26 mouse cellular contexts compared by ENCODE assay signal in genomic region chr12:104902392-104903053, GRCm38 (mm10). TPM values are rescaled to one million over a fixed set of nuclear protein-coding genes. Genes with fewer than 3 reads are reported as not detected.
DNase-seq lines count a peak whose midpoint lies in the region; ATAC-seq and TF ChIP-seq lines count a peak whose summit lies in the region.
"Had no signal": no experiment of that assay in that cellular context is flagged by ENCODE, and none has a peak within 500 bp of the region (broad histone marks: within the 10 kb centered on the region; RNA-seq: fewer than 3 reads in every experiment).

No protein-coding gene starts in this region.

- no peaks in the 10 kb centered on the region for H3K36me3 ChIP-seq in forebrain, embryonic 15.5 days
- H3K36me3 ChIP-seq in forebrain, embryonic 11.5 days (ENCODE audit: control insufficient read depth, insufficient read depth, low read length): no peaks in the 10 kb centered on the region
- no peaks in the 10 kb centered on the region for H3K36me3 ChIP-seq in midbrain, embryonic 10.5 days
- no peaks in the 10 kb centered on the region for H3K36me3 ChIP-seq in midbrain, embryonic 14.5 days (ENCODE audit: control insufficient read depth, insufficient read depth, low read length)
- no peaks in the 10 kb centered on the region for H3K36me3 ChIP-seq in kidney, adult 2 months (ENCODE audit: control insufficient read depth, insufficient read depth, low read length)
- H3K36me3 ChIP-seq: embryonic facial prominence, embryonic 13.5 days; hindbrain, embryonic 15.5 days; liver, embryonic 12.5 days; midbrain, embryonic 13.5 days had no signal

- H3K9ac ChIP-seq in forebrain, embryonic 15.5 days (replicated peaks): no peak overlapping the region
- H3K9ac ChIP-seq in forebrain, embryonic 11.5 days (ENCODE audit: low read length): no peak overlapping the region
- no peak overlapping the region for H3K9ac ChIP-seq in midbrain, embryonic 14.5 days (replicated peaks; ENCODE audit: low read length)
- H3K9ac ChIP-seq: embryonic facial prominence, embryonic 13.5 days; hindbrain, embryonic 15.5 days; liver, embryonic 12.5 days; liver, postnatal 0 days; midbrain, embryonic 13.5 days had no signal

- WGBS in forebrain, embryonic 15.5 days: 71% methylated on average over 13 of the region's 13 CpGs
- 86% methylated on average over 13 of the region's 13 CpGs for WGBS in forebrain, embryonic 11.5 days
- WGBS in midbrain, embryonic 10.5 days: 85% methylated on average over 13 of the region's 13 CpGs
- WGBS in midbrain, embryonic 14.5 days: 85% methylated on average over 13 of the region's 13 CpGs
- WGBS in kidney, adult 2 months: 83% methylated on average over 13 of the region's 13 CpGs

- TF ChIP-seq POLR2A in brain, embryonic 14.5 days (IDR thresholded peaks at IDR 0.05; ENCODE audit: borderline replicate concordance, extremely low read depth, insufficient read depth, insufficient read length, poor library complexity, severe bottlenecking): no peak
- TF ChIP-seq POLR2A in kidney, adult 2 months (IDR thresholded peaks at IDR 0.05; ENCODE audit: low read depth, low read length): no peak

- no peak overlapping the region for H3K4me3 ChIP-seq in forebrain, embryonic 15.5 days
- no peak overlapping the region for H3K4me3 ChIP-seq in forebrain, embryonic 11.5 days (ENCODE audit: low read depth, low read length)
- H3K4me3 ChIP-seq in midbrain, embryonic 10.5 days: no peak overlapping the region
- no peak overlapping the region for H3K4me3 ChIP-seq in midbrain, embryonic 14.5 days (replicated peaks; ENCODE audit: low read depth, low read length)
- H3K4me3 ChIP-seq in kidney, adult 2 months (ENCODE audit: insufficient read depth, low read depth, low read length): no peak overlapping the region
- H3K4me3 ChIP-seq: embryonic facial prominence, embryonic 13.5 days; hindbrain, embryonic 15.5 days; liver, embryonic 12.5 days; megakaryocyte, embryonic 14.5 days; midbrain, embryonic 13.5 days had no signal

- no peak overlapping the region for H3K4me2 ChIP-seq in forebrain, embryonic 15.5 days (replicated peaks)
- no peak overlapping the region for H3K4me2 ChIP-seq in forebrain, embryonic 11.5 days (ENCODE audit: low read depth, low read length, severe bottlenecking)
- H3K4me2 ChIP-seq in midbrain, embryonic 14.5 days (ENCODE audit: low read length): no peak overlapping the region
- H3K4me2 ChIP-seq: embryonic facial prominence, embryonic 13.5 days; hindbrain, embryonic 15.5 days; liver, embryonic 12.5 days; midbrain, embryonic 13.5 days had no signal

- no peak for DNase-seq in forebrain, embryonic 11.5 days (ENCODE audit: low spot score)
- DNase-seq in midbrain, embryonic 10.5 days (ENCODE audit: low spot score): no peak
- no peak for DNase-seq in midbrain, embryonic 14.5 days
- DNase-seq in brain, embryonic 14.5 days (ENCODE audit: low read depth): peak; percentile 42
- no peak for DNase-seq in kidney, adult 2 months
- DNase-seq in heart, postnatal 14 days: no peak
- DNase-seq: adrenal gland, postnatal 10 days; cerebellum, adult 11-12 months; cerebellum, adult 9-11 months; embryo, embryonic 11 days; gastrocnemius, postnatal 10 days; kidney, adult 18-20 months; kidney, postnatal 36 days; liver, postnatal 0 days; lung, postnatal 4 days; retina, postnatal 1 day; right cerebral cortex, postnatal 14 days; thymus, postnatal 14 days had no signal

- H3K27me3 ChIP-seq in forebrain, embryonic 15.5 days: no peaks in the 10 kb centered on the region
- H3K27me3 ChIP-seq in forebrain, embryonic 11.5 days (ENCODE audit: control insufficient read depth, insufficient read depth, low read length): no peaks in the 10 kb centered on the region; the same call in 1 of the 2 replicates
- peaks cover 42% of the 10 kb centered on the region for H3K27me3 ChIP-seq in midbrain, embryonic 10.5 days (ENCODE audit: low read depth, poor library complexity, severe bottlenecking)
- no peaks in the 10 kb centered on the region for H3K27me3 ChIP-seq in midbrain, embryonic 14.5 days (ENCODE audit: control insufficient read depth, insufficient read depth, low read length)
- no peaks in the 10 kb centered on the region for H3K27me3 ChIP-seq in kidney, adult 2 months (replicated peaks; ENCODE audit: control insufficient read depth, insufficient read depth, low read length)
- H3K27me3 ChIP-seq: hindbrain, embryonic 15.5 days; liver, embryonic 12.5 days had no signal

- intact Hi-C loops in heart, postnatal 14 days (cut with DNase I): no loop called here

- H3K27ac ChIP-seq in forebrain, embryonic 15.5 days (replicated peaks): no peak overlapping the region
- no peak overlapping the region for H3K27ac ChIP-seq in forebrain, embryonic 11.5 days (ENCODE audit: low read depth, low read length)
- peak overlapping the region; percentile 14 for H3K27ac ChIP-seq in midbrain, embryonic 10.5 days (replicated peaks)
- no peak overlapping the region for H3K27ac ChIP-seq in midbrain, embryonic 14.5 days (replicated peaks; ENCODE audit: low read depth, low read length)
- H3K27ac ChIP-seq in kidney, adult 2 months (ENCODE audit: insufficient read depth, low read depth, low read length): no peak overlapping the region
- H3K27ac ChIP-seq: liver, embryonic 12.5 days; midbrain, embryonic 13.5 days had no signal

- no peak for TF ChIP-seq CTCF in brain, embryonic 14.5 days (IDR thresholded peaks at IDR 0.05; ENCODE audit: borderline replicate concordance, extremely low read depth, insufficient read depth, insufficient read length)
- TF ChIP-seq CTCF in kidney, adult 2 months (conservative IDR thresholded peaks at IDR 0.05; ENCODE audit: insufficient read depth, insufficient read length, low read depth, low read length): no peak

- no peaks in the 10 kb centered on the region for H3K9me3 ChIP-seq in forebrain, embryonic 15.5 days
- no peaks in the 10 kb centered on the region for H3K9me3 ChIP-seq in forebrain, embryonic 11.5 days (ENCODE audit: control insufficient read depth, low read length)
- H3K9me3 ChIP-seq in midbrain, embryonic 10.5 days (replicated peaks): peaks cover 3% of the 10 kb centered on the region
- H3K9me3 ChIP-seq in midbrain, embryonic 14.5 days (ENCODE audit: control insufficient read depth, low read length): no peaks in the 10 kb centered on the region
- H3K9me3 ChIP-seq: embryonic facial prominence, embryonic 13.5 days; hindbrain, embryonic 15.5 days; midbrain, embryonic 13.5 days had no signal

- ATAC-seq in forebrain, embryonic 15.5 days (replicated peaks): peak; percentile 50
- no peak for ATAC-seq in forebrain, embryonic 11.5 days (replicated peaks; ENCODE audit: low FRiP score)
- no peak for ATAC-seq in midbrain, embryonic 14.5 days (ENCODE audit: low FRiP score, low TSS enrichment)
- ATAC-seq: inflammation-experienced regulatory T-cells, adult 6 months; liver, embryonic 12.5 days; liver, postnatal 0 days had no signal

- peaks cover 16% of the 10 kb centered on the region for H3K4me1 ChIP-seq in forebrain, embryonic 15.5 days
- peaks cover 4% of the 10 kb centered on the region; the same call in 1 of the 2 replicates for H3K4me1 ChIP-seq in forebrain, embryonic 11.5 days (replicated peaks; ENCODE audit: control insufficient read depth, insufficient read depth, low read length)
- H3K4me1 ChIP-seq in midbrain, embryonic 10.5 days: peaks cover 48% of the 10 kb centered on the region
- H3K4me1 ChIP-seq in midbrain, embryonic 14.5 days (ENCODE audit: control insufficient read depth, insufficient read depth, low read length): 0 out of 2 replicates have a peak, but pooled peaks cover 2% of the 10 kb centered on the region
- peaks cover 26% of the 10 kb centered on the region for H3K4me1 ChIP-seq in kidney, adult 2 months (ENCODE audit: control insufficient read depth, insufficient read depth, low read length)
- H3K4me1 ChIP-seq: liver, embryonic 12.5 days; megakaryocyte, embryonic 14.5 days had no signal

RNA-seq across cellular contexts. Expression of gene Clmn, which starts 37.6 kb away (rescaled TPM):
- 1.0 and 1.2 TPM in 2 replicates for polyA plus RNA-seq in forebrain, embryonic 15.5 days (2015; fragmentation: Nextera tagmentation; extraction: Ambion mirVana)
- polyA plus RNA-seq in forebrain, embryonic 11.5 days (2014; fragmentation: Nextera tagmentation; extraction: Ambion mirVana): 2.8 and 3.2 TPM in 2 replicates
- polyA plus RNA-seq in midbrain, embryonic 10.5 days (2016; fragmentation: Nextera tagmentation; extraction: Ambion mirVana): 1.7 and 1.9 TPM in 2 replicates
- 0.81 and 0.99 TPM in 2 replicates for polyA plus RNA-seq in midbrain, embryonic 14.5 days (2014; fragmentation: Nextera tagmentation; extraction: Ambion mirVana)
- polyA plus RNA-seq in brain, embryonic 14.5 days (2012; rRNA removed): 2.1 and 3.2 TPM in 2 replicates
- polyA plus RNA-seq in kidney, adult 2 months (2012; rRNA removed): 20.5 and 21.3 TPM in 2 replicates
- total RNA-seq in heart, postnatal 14 days (2021): 1 to 10 TPM; 2.7 to 3.5 TPM
- total RNA-seq: monocyte, adult 5-6 weeks had no signal
